Mouse (Mus musculus): ENCODE results near the gene H2al2b.
"Not testable (repeated sequence)": the region's sequence is repeated elsewhere in the genome, so short reads cannot be mapped to it uniquely, and the experiment has no call there.

H2al2b gene

DNA sequence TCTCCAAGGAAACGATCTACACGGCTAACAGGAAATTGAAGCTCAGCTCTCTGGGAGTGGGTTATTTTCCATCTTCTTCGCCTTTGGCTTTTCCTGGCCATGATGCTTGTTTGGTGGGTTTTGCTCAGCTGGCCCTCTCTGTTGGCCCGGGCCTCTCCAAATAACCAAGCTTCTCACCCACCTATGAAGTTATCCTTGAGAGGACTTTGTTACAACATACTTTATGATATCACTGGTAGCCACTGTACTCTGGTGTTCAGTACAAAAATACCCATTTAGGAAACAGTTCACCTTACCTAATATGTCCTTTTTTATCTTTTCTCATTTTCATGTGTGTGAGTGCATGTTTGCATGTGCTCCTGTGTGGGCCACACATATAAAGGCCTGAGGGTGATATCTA lies at the start of gene H2al2b:
H2al2b (minus strand) TSS at position 101 of the 400 bp plus-strand sequence.
- in situ Hi-C loops (cut with MboI; ENCODE audit: low pct_unique_long_range_greater_than_20kb in 1 of 2, low sequenced_read_pairs in 2 of 2, unreplicated experiment in 1 of 2) = not testable (repeated sequence)

All from mouse embryonic stem cell (cell line).